Mouse (Mus musculus) large intestine, adult 2 months (tissue): Measurements from ENCODE around the gene Tas2r121. TPM values are rescaled to one million over a fixed set of nuclear protein-coding genes. Genes with fewer than 3 reads are reported as not detected.
"Not testable (repeated sequence)": the region's sequence is repeated elsewhere in the genome, so short reads cannot be mapped to it uniquely, and the experiment has no call there.

Experiments used
- DNase-seq: peaks from one replicate; pipeline ENCODE4 v3.0.0-alpha.2; 2012; ENCODE audit warnings: low read depth, low spot score
- WGBS: fragments of 180-500 bp; shearing (Covaris S2); methylation state at CpG from one replicate; pipeline ENCODE4 v1.1.7; 2018; 5-methylcytosine and 5-hydroxymethylcytosine counted together
- polyA plus RNA-seq: library from polyadenylated mRNA; depleted of rRNA; stranded (reverse); fragments of >200 nt; gene quantifications from 2 replicates; pipeline ENCODE4 v1.2.3, GENCODE M21; 2012; rRNA removed

The Tas2r121 gene
- not detected in 2 replicates for polyA plus RNA-seq

- no peak for DNase-seq
- 76% methylated on average over 1 of the region's 1 CpGs for WGBS
These were observed at the start of gene Tas2r121 for GRCm38 (mm10) chr6:132700907-132701306. Gene Tas2r121 (minus strand): TSS chr6:132701007.

- 77% methylated on average over 2 of the region's 2 CpGs for WGBS
- DNase-seq = no peak
These were observed 49.4 kb upstream of the Tas2r121 start for GRCm38 (mm10) chr6:132750206-132750605.

- DNase-seq = no peak
- 58% methylated on average over 2 of the region's 2 CpGs for WGBS
These were observed 37.1 kb upstream of the Tas2r121 start, which contains the start of gene Tas2r115 for GRCm38 (mm10) chr6:132737935-132738334. Gene Tas2r115 (minus strand): TSS chr6:132738035.

GRCm38 (mm10) chr6:132711828-132712227 lies 11.0 kb upstream of the Tas2r121 start, which contains the start of gene Tas2r122:
Gene Tas2r122 (minus strand): TSS chr6:132711928.
- no peak for DNase-seq
- 74% methylated on average over 3 of the region's 3 CpGs for WGBS

- 68% methylated on average over 7 of the region's 7 CpGs for WGBS
- not testable (repeated sequence) for DNase-seq
These were observed 9.2 kb downstream of the Tas2r121 start for GRCm38 (mm10) chr6:132691596-132691995.

- DNase-seq = no peak
These were observed 44.2 kb downstream of the Tas2r121 start, which contains the start of gene Tas2r120 for GRCm38 (mm10) chr6:132656653-132657052. Gene Tas2r120 (plus strand): TSS chr6:132656953.

- no peak for DNase-seq
These were observed 49.4 kb downstream of the Tas2r121 start, which contains the start of gene A630073D07Rik for GRCm38 (mm10) chr6:132651426-132651825. Gene A630073D07Rik (minus strand): TSS chr6:132651526.

More at GRCm38 (mm10) chr6:132651426-132651825, 49.4 kb downstream of the Tas2r121 start, which contains the start of gene A630073D07Rik:
- WGBS = 61% methylated on average over 1 of the region's 1 CpGs

Other genes with a start within 250 kb of the Tas2r121 start
- gene Prh1, start 131.2 kb downstream of the Tas2r121 start, polyA plus RNA-seq = not detected in 2 replicates
- not detected in 2 replicates for gene Prp2, start 105.1 kb downstream of the Tas2r121 start, polyA plus RNA-seq
- not detected in 2 replicates for gene A630073D07Rik, start 49.5 kb downstream of the Tas2r121 start, polyA plus RNA-seq
- gene Tas2r120, start 44.1 kb downstream of the Tas2r121 start, polyA plus RNA-seq = not detected in 2 replicates
- not detected in 2 replicates for gene Tas2r122, start 10.9 kb upstream of the Tas2r121 start, polyA plus RNA-seq
- not detected in 2 replicates for gene Tas2r115, start 37.0 kb upstream of the Tas2r121 start, polyA plus RNA-seq
- not detected in 2 replicates for gene Tas2r124, start 53.7 kb upstream of the Tas2r121 start, polyA plus RNA-seq
- not detected in 2 replicates for gene Tas2r102, start 61.1 kb upstream of the Tas2r121 start, polyA plus RNA-seq
- gene Tas2r136, start 77.2 kb upstream of the Tas2r121 start, polyA plus RNA-seq = not detected in 2 replicates
- not detected in 2 replicates for gene Tas2r117, start 101.8 kb upstream of the Tas2r121 start, polyA plus RNA-seq
- gene Tas2r123, start 146.1 kb upstream of the Tas2r121 start, polyA plus RNA-seq = not detected in 2 replicates
- not detected in 2 replicates for gene Tas2r116, start 154.4 kb upstream of the Tas2r121 start, polyA plus RNA-seq
- not detected in 2 replicates for gene Tas2r110, start 167.0 kb upstream of the Tas2r121 start, polyA plus RNA-seq
- gene Tas2r113, start 192.0 kb upstream of the Tas2r121 start, polyA plus RNA-seq = not detected in 2 replicates
- not detected in 2 replicates for gene Tas2r125, start 208.6 kb upstream of the Tas2r121 start, polyA plus RNA-seq